Mouse (Mus musculus): Measurements from ENCODE around the gene Tmem135.

Tmem135 gene

GRCm38 (mm10) chr7:89099756-89100155 lies 304.3 kb downstream of the Tmem135 start:
- no peak for DNase-seq (ENCODE audit: low read depth, low spot score)

Data from CD4-positive, CD25-positive, alpha-beta regulatory T cell, adult 2 months (primary cell).